Mouse (Mus musculus): Measurements from ENCODE around the gene Ccdc43. TPM values are rescaled to one million over a fixed set of nuclear protein-coding genes. Genes with fewer than 3 reads are reported as not detected.

The Ccdc43 gene
- 25.1 to 37.5 TPM (median 30.4 TPM) in 4 replicates for total RNA-seq (2023)

GRCm38 (mm10) chr11:102697338-102698017, at the start of gene Ccdc43:
Gene Ccdc43, minus strand, starts transcription at chr11:102697782.

GRCm38 (mm10) chr11:102663416-102663815, 34.2 kb downstream of the Ccdc43 start, which contains the start of gene Meioc:
Gene Meioc, plus strand, starts transcription at chr11:102663716.

Other genes starting within 250 kb of the Ccdc43 start
- gene Itga2b, start 227.7 kb downstream of the Ccdc43 start, total RNA-seq (2023), result 5.6 to 9.9 TPM (median 8.8 TPM) in 4 replicates
- gene Gpatch8, start 141.4 kb downstream of the Ccdc43 start, total RNA-seq (2023), result 53.5 to 60.5 TPM (median 55.3 TPM) in 4 replicates
- not detected in 4 replicates for gene Gm11627, start 118.3 kb downstream of the Ccdc43 start, total RNA-seq (2023)
- 0.16 TPM in 1 of 4 replicates, not detected in the others for gene Fzd2, start 93.4 kb downstream of the Ccdc43 start, total RNA-seq (2023)
- not detected in 4 replicates for gene Meioc, start 34.1 kb downstream of the Ccdc43 start, total RNA-seq (2023)
- gene Adam11, start 63.7 kb upstream of the Ccdc43 start, total RNA-seq (2023), result 2.1 TPM in 1 of 4 replicates, not detected in the others
- gene Gjc1, start 121.9 kb upstream of the Ccdc43 start, total RNA-seq (2023), result not detected in 4 replicates
- not detected in 4 replicates for gene Higd1b, start 138.1 kb upstream of the Ccdc43 start, total RNA-seq (2023)
- 133 to 168 TPM (median 155 TPM) in 4 replicates for gene Eftud2, start 183.2 kb upstream of the Ccdc43 start, total RNA-seq (2023)
- gene Ccdc103, start 183.4 kb upstream of the Ccdc43 start, total RNA-seq (2023), result not detected in 4 replicates
- gene Fam187a, start 187.4 kb upstream of the Ccdc43 start, total RNA-seq (2023), result not detected in 4 replicates
- gene Gfap, start 203.1 kb upstream of the Ccdc43 start, total RNA-seq (2023), result not detected in 4 replicates
- gene Kif18b, start 227.3 kb upstream of the Ccdc43 start, total RNA-seq (2023), result 0.38 to 0.83 TPM (median 0.46 TPM) in 4 replicates
- gene C1ql1, start 248.9 kb upstream of the Ccdc43 start, total RNA-seq (2023), result not detected in 4 replicates

All from B cell, adult 62 days (primary cell).